Mouse (Mus musculus): ENCODE results near the gene Cntn2.
A peak's percentile ranks its signal among the peaks of the same experiment; 100 is the strongest.

Gene Cntn2

GRCm38 (mm10) chr1:132557901-132558631, 15.0 kb upstream of the Cntn2 start:
- DNase-seq (ENCODE audit: low spot score): no peak

DNA sequence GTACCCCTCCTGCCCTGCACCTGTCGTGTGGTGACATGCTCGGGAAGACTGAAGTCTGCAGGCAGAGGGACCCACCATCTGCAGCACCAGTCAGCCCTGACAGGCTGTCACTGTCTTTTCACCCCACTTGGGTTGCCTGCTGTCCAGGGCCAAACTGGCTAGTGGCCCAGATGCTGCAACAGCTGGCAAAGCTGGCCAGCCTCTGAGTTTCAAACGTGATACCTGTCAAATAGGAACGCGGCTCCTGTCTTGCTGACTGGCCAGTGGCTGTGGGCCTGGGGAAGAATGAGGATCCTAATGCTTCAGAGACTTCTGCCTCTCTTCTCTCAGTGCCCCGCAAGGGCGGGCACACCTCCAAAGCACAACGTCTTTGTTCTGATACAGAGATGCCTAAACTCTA, 733 bp upstream of the Cntn2 start:
- DNase-seq (ENCODE audit: low spot score): no peak

DNA sequence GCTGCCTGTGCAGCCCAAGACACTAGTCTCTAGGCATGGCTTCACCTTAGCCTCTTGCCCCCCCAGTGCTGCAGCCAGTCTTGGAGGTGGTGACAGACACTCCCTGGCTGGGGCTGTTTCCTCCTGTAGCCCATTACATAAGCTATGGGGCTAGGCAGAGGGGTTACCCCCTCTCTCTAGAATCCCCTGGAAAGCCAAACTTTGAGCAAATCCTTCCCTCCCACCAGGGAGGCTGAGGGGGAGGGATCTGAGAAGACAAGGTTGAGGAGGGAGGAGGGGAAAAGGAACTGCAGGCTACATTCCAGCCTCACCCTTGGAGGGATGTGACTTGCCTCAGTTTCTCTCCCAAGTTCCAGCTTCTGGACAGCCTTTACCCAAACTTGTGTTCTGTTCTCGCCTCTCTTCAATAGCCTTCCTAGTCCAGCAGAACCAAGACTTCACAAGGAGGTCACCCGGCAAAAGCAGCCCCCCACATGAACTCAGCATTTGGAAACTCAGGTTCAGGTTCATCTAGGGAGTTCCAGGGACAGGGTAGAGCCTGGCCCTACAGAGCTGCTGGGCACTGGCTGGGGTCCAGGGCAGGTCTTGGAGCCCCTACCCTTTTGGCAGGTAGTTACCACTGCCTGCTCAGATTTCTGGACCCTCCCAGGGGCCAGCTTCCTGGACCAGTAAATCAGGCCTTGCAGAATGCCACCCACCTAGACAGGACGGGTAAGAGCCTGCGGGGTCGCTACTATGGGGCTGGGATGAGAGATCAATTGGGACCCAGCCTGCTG, 1.0 kb downstream of the Cntn2 start:
- no peak for DNase-seq (ENCODE audit: low spot score)

DNA sequence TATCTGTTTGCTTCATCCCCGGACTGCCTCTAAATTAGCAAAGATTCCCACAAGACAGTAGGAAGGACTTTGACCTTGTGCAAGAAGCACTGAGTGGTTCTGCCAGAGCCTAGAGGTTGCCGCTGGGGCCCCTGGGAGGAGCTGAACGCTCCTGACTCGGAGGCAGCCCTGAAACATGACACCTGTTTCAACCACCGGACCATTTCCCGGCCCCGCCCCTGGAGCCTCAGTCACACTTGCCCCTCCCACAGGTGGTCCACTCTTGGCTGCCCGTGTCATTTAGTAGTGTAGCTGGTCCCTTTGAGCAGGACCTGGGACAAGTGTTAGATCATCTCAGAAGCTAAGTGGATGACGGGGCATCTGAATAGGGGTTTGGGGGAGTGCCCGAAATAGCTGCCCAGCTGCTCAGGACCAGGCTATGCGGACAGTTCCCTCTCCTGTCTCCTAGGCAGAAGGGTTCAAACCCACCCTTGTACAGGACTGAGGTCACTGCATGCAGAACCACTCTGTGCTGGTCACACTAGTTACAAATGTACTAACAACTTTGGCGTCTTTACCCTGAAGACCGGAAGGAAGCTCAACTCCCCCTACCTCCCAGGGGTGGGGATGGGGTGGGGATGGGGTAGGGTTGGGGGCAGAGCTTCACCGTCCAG, 1.8 kb downstream of the Cntn2 start:
- no peak for DNase-seq (ENCODE audit: low spot score)

DNA sequence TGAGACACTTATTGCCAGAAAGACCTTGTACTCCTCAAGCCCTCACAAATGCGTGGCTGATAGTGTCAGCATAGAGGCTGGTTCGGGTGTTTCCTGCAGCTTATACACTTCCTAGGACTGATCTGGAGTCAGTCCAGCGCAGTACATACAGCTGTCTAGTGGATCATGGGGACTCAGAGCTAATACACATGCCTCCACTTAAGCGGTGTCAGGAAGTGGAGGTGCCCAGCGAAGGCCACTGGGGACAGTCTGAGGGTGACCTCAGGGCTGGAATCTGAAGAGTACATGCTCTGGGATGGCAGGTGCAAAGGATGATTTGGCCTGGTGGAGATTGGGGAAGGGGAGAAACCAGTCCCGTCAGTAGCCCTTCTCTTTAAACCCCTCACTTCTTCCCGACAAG, 2.4 kb downstream of the Cntn2 start:
- no peak for DNase-seq (ENCODE audit: low spot score)

- no peak for DNase-seq (ENCODE audit: low spot score)
Measured at GRCm38 (mm10) chr1:132537736-132538135, 5.3 kb downstream of the Cntn2 start.

- DNase-seq (ENCODE audit: low spot score): no peak
Measured at GRCm38 (mm10) chr1:132536416-132536815, 6.6 kb downstream of the Cntn2 start.

DNA sequence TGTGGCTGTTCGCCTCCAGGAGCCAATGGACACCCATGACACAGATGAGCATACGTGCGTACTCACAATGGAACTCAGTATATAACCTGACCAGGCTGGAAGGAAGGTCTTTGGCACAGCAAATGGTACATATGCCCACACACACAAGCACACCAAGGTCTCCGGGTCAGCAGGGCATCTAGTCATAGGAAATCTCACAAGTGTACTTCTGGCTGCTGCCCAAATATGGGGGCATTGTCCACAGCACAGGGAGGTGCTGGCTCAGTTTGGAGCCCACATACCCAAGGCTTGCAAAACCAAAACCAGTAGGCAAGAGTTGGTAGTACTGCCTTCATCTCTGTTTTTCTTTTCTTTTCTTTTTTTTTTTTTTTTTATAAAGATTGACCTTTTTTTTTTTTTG, 7.5 kb downstream of the Cntn2 start:
- no peak for DNase-seq (ENCODE audit: low spot score)

GRCm38 (mm10) chr1:132533840-132534239, 9.2 kb downstream of the Cntn2 start:
- DNase-seq (ENCODE audit: low spot score): no peak

GRCm38 (mm10) chr1:132532521-132532920, 10.5 kb downstream of the Cntn2 start:
- DNase-seq (ENCODE audit: low spot score): no peak

DNA sequence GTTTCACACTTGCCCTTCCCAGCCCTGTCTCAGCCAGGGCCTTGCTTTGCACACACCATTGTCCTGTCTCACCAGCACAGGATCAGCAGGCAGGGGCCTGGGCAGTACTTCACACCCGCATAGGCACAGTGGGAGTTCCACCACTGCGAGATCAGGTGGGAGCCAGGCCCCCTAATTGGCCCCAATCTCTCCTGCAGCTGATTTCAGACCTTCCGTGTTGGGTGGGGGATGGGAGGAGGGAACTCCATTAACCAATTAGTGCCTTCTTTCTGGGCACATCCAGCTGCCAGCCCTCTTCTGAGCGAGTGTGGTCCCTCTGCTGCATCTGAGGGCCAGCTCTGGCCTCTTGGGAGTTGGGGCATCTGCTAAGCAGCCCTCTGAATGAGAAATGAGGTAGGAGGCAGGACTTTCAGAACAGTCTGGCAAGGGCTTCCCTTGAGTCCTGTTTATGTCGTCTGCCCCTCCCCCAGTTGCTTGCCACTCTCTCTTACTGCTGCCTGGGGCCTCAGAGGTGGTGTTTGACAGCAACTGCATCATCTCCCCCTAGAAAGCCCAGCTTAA, 12.3 kb downstream of the Cntn2 start:
- no peak for DNase-seq (ENCODE audit: low spot score)

DNA sequence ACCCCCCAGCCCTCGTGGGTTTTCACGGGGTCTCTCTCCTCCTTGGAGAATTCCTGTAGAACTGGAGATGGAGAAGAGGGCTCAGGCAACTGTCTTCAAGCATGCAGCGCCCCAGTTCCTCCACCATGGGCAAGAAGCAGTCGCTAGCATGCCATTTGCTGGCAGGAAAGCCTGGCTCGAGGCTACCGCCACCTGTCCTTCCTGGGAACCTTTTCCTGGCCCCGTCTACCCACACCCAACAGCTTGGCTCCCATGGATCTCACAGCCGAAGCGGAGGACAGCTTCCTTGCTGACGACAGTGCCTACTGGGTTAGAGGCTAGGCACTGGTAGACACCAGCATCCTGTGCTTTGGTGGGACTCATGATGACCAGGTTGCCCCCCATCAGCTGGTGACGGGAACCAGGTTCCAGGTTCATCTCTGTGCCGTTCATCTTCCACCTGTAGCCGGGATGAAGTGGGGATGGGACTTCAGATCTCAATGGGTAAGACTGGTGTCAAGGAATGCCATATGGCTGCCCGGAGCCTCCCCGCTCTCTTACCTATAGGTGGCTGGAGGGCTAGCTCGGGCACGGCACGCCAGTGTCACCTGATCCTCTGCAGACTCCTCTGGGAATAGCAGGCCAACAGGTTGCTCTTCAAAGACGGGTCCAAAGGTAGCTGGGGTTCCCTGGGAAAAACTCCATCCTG, 14.3 kb downstream of the Cntn2 start:
- DNase-seq (ENCODE audit: low spot score): no peak

DNA sequence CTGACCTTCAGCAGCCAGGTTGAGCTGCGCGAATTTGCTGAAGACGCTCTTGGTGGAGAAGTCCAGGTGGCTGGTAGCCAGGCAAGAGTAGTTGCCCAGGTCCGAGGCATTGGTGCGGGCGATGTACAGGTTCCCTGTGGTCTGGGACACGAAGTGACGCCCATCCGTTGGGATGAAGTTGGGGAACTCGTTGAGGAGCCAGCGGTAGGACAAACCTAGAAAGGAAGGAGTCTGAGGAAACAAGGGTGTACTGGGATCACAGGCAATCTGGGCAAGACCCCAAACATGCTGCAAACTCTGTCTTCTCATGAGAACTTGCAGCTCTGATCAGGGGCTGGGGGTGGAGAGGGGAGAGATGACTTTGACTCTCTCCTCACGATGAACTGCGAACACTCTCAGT, 15.0 kb downstream of the Cntn2 start:
- DNase-seq (ENCODE audit: low spot score): no peak

GRCm38 (mm10) chr1:132525832-132526231, 17.2 kb downstream of the Cntn2 start:
- DNase-seq (ENCODE audit: low spot score): peak; percentile 34

DNA sequence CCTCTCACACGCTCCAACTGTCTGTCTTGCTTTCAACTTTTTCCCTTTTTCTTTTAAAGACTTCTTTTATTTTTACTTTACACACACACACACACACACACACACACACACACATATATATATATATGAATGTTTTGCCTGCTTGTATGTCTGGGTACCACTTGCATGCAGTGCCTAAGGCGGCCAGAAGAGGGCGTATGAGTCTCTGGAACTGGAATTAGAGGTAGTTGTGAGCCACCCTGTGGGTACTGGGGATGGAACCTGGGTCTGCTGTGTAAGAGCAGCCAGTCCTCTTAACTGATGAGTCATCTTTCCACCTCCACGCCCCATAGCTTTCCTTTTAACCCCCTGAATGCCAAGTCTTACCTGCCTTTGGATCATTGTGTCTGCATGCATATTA, 19.1 kb downstream of the Cntn2 start:
- peak; percentile 22 for DNase-seq (ENCODE audit: low spot score)

- no peak for DNase-seq (ENCODE audit: low spot score)
Measured at GRCm38 (mm10) chr1:132523048-132523447, 20.0 kb downstream of the Cntn2 start.

DNA sequence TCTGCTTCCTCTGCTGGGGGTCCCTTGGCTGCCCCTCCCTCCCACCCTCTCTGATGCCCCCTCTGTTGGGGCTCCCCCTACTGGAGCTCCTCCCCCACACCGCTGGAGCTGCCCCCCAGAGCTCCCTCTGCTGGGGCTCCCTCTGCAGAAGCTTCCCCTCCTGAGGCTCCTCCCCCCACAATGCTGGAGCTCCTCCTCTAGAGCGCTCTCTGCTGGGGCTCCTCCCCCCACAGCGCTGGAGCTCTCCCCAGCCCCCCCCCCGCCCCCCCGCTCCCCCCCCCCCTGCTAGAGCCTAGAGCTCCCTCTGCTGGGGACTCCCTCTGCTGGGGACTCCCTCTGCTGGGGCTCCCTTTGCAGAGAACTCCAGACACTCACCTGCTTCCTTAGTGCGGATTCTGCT, 22.3 kb downstream of the Cntn2 start:
- no peak for DNase-seq (ENCODE audit: low spot score)

DNA sequence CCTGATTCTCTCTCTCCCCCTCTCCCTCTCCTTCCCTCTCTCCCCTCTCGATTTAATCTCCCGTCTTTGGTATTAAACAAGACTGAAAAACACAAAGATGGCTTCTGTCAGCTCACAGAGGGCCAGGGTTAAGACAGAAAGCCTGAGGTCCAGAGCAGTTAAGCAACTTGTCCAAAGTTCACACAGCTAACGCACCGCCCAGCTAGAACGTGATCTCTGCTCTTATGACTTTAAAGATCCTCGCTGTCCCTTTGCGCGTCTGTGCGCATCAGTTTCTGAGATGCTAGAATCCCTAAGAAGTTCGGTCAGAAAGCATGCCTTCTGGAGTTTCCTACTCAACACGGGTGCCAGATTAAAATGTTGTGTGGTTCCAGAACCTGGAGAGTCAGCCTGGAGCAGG, 23.3 kb downstream of the Cntn2 start:
- DNase-seq (ENCODE audit: low spot score): no peak

GRCm38 (mm10) chr1:132518621-132519020, 24.4 kb downstream of the Cntn2 start:
- no peak for DNase-seq (ENCODE audit: low spot score)

GRCm38 (mm10) chr1:132516776-132517175, 26.3 kb downstream of the Cntn2 start:
- DNase-seq (ENCODE audit: low spot score): no peak

DNA sequence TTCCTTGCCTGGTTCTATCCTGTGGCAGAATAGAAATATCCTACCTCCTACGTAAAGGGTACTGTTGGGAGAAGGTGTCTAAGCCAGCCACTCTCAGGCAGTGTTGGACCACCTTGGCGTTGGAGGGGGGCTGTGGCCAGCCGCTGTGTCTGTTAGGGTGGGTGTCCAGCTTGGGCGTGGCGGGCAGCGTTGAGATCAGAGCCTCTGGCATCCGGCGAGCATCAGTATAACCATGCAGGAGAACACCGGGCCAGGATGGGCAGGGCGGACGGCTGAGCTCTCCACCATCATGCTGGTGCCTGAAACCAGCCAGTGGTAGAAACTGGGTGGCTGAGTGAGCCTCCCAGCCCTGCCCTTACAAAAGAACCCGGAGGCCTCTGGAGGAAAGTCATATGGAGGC, 27.7 kb downstream of the Cntn2 start:
- no peak for DNase-seq (ENCODE audit: low spot score)

DNA sequence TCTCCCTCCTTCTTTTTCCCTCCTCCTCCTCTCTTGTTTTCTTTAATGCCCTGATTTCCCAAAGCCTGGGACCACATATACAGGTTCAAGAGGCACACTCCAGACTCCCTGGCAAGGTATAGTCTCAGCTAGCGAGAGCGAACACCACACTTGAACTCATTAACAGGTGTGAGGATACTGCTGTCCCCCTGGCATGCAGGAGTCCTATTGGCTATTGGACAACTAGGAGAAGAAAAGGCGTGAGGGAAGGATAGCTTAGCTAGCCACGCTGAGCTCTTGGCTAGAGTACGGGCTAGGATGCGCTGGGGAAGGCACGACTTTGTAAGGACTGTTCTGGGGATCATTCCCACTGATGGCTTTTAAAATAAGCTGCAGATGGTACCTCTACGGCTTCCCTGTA, 30.9 kb downstream of the Cntn2 start:
- no peak for DNase-seq (ENCODE audit: low spot score)

Measured in spleen, adult 12 weeks (tissue).